Mouse (Mus musculus) heart, embryonic 14.5 days (tissue): Measurements from ENCODE around the gene Pum3. TPM values are rescaled to one million over a fixed set of nuclear protein-coding genes. Genes with fewer than 3 reads are reported as not detected.

Experiments used
- ATAC-seq: fragments of 200-750 bp; cut with Nextera tagmentation; 2 replicates; pipeline ENCODE4 v1.8.0; 2017; ENCODE audit warnings: low read depth, moderate TSS enrichment; ENCODE audit not compliant: insufficient number of reproducible peaks, insufficient read depth, low FRiP score
- H3K27ac ChIP-seq, 2 experiments: fragments of 200-500 bp in 1 of 2; fragments of 300-500 bp in 1 of 2; sonication (generic) in 1 of 2; replicated peaks in 1 of 2; 2 replicates each; pipeline ENCODE4 v1.5.1; 2012 to 2014; ENCODE audit warnings: low read depth in 2 of 2, low read length in 2 of 2, control low read depth in 1 of 2, mild to moderate bottlenecking in 1 of 2, mixed read lengths in 1 of 2; ENCODE audit not compliant: control insufficient read depth in 1 of 2, insufficient read depth in 1 of 2
- H3K27me3 ChIP-seq: fragments of 300-500 bp; sonication (generic); 2 replicates; pipeline ENCODE4 v1.6.1; 2014; ENCODE audit warnings: mild to moderate bottlenecking, low read length, control low read depth; ENCODE audit not compliant: control insufficient read depth, insufficient read depth
- H3K36me3 ChIP-seq: fragments of 300-500 bp; sonication (generic); 2 replicates; pipeline ENCODE4 v1.6.1; 2014; ENCODE audit warnings: mild to moderate bottlenecking, control low read depth, low read length, mixed read lengths; ENCODE audit not compliant: control insufficient read depth, insufficient read depth
- H3K4me1 ChIP-seq, 2 experiments: fragments of 200-500 bp in 1 of 2; fragments of 300-500 bp in 1 of 2; sonication (generic) in 1 of 2; 2 replicates each; pipeline ENCODE4 v1.6.1; 2012 to 2014; ENCODE audit warnings: low read length in 2 of 2, control low read depth in 1 of 2, mixed read lengths in 1 of 2; ENCODE audit not compliant: control insufficient read depth in 2 of 2, insufficient read depth in 2 of 2
- H3K4me2 ChIP-seq: fragments of 300-500 bp; sonication (generic); 2 replicates; pipeline ENCODE4 v1.6.1; 2014; ENCODE audit warnings: mild to moderate bottlenecking, low read length
- H3K4me3 ChIP-seq, 2 experiments: fragments of 200-500 bp in 1 of 2; fragments of 300-500 bp in 1 of 2; sonication (generic) in 1 of 2; 2 replicates each; pipeline ENCODE4 v1.5.1; 2012 to 2014; ENCODE audit warnings: low read length in 2 of 2, mild to moderate bottlenecking in 2 of 2, control low read depth in 1 of 2, low read depth in 1 of 2, moderate library complexity in 1 of 2; ENCODE audit not compliant: control insufficient read depth in 1 of 2, insufficient read depth in 1 of 2
- H3K9ac ChIP-seq: fragments of 300-500 bp; sonication (generic); 2 replicates; pipeline ENCODE4 v1.6.1; 2014; ENCODE audit warnings: mild to moderate bottlenecking, low read length
- H3K9me3 ChIP-seq: fragments of 300-500 bp; sonication (generic); 2 replicates; pipeline ENCODE4 v1.6.1; 2016; ENCODE audit warnings: low read length, control low read depth; ENCODE audit not compliant: control insufficient read depth
- WGBS: fragments of 180-500 bp; shearing (Covaris S2); extraction: QIAGEN DNeasy Blood & Tissue Kit; methylation state at CpG from one replicate; pipeline ENCODE4 v1.1.7; 2014; 5-methylcytosine and 5-hydroxymethylcytosine counted together
- polyA plus RNA-seq: library from polyadenylated mRNA; unstranded; fragments of >200 nt; fragmentation: Nextera tagmentation; extraction: Ambion mirVana; gene quantifications from 2 replicates; pipeline ENCODE4 v1.2.1, GENCODE M21; 2014

Gene Pum3
- polyA plus RNA-seq, 1 experiment from 2014 or later = 42.7 TPM

- 62% methylated on average over 4 of the region's 4 CpGs for WGBS
- Histone ChIP-seq H3K4me3 (no peak overlapping the region), H3K27me3 (peaks cover 5% of the 10 kb centered on the region; the same call in 1 of the 2 replicates), H3K4me1 (peaks cover 6 to 24% of the 10 kb centered on the region in 2 experiments), H3K9ac (no peak overlapping the region), H3K36me3 (peaks cover 44% of the 10 kb centered on the region), H3K4me2 (no peak overlapping the region), H3K27ac (no peak overlapping the region), H3K9me3 (no peaks in the 10 kb centered on the region)
- ATAC-seq = no peak
These were observed 18.9 kb downstream of the Pum3 start for GRCm38 (mm10) chr19:27410751-27411150.

- Histone ChIP-seq H3K36me3 (peaks cover 35% of the 10 kb centered on the region), H3K4me2 (peak overlapping the region; percentile 20; the same call in 1 of the 2 replicates), H3K4me1 (peaks cover 6 to 24% of the 10 kb centered on the region in 2 experiments), H3K27ac (no peak overlapping the region), H3K9ac (no peak overlapping the region), H3K9me3 (no peaks in the 10 kb centered on the region), H3K27me3 (peaks cover 5% of the 10 kb centered on the region; the same call in 1 of the 2 replicates), H3K4me3 (no peak overlapping the region)
- ATAC-seq = no peak
These were observed 19.8 kb downstream of the Pum3 start for GRCm38 (mm10) chr19:27409782-27410181.

GRCm38 (mm10) chr19:27409196-27409595, 20.4 kb downstream of the Pum3 start:
- Histone ChIP-seq H3K36me3 (peaks cover 31% of the 10 kb centered on the region), H3K9ac (no peak overlapping the region), H3K4me3 (no peak overlapping the region), H3K9me3 (no peaks in the 10 kb centered on the region), H3K27me3 (peaks cover 5% of the 10 kb centered on the region; the same call in 1 of the 2 replicates), H3K4me2 (no peak overlapping the region), H3K27ac (no peak overlapping the region), H3K4me1 (peaks cover 6 to 24% of the 10 kb centered on the region in 2 experiments)
- WGBS = 84% methylated on average over 4 of the region's 4 CpGs
- ATAC-seq = no peak

GRCm38 (mm10) chr19:27397797-27398196, 31.8 kb downstream of the Pum3 start:
- Histone ChIP-seq H3K4me2 (no peak overlapping the region), H3K27me3 (no peaks in the 10 kb centered on the region), H3K27ac (no peak overlapping the region), H3K36me3 (peaks cover 65% of the 10 kb centered on the region), H3K4me3 (no peak overlapping the region), H3K9ac (no peak overlapping the region), H3K4me1 (peaks cover 6 to 19% of the 10 kb centered on the region in 2 experiments; a peak in 3 of 4 replicates), H3K9me3 (no peaks in the 10 kb centered on the region)
- no peak for ATAC-seq
- WGBS = 87% methylated on average over 9 of the region's 9 CpGs

- Histone ChIP-seq H3K4me2 (no peak overlapping the region), H3K9ac (no peak overlapping the region), H3K36me3 (peaks cover 69% of the 10 kb centered on the region), H3K4me3 (no peak overlapping the region), H3K4me1 (peaks cover 6 to 19% of the 10 kb centered on the region in 2 experiments; a peak in 3 of 4 replicates), H3K27ac (peak overlapping the region in 1 of 2 experiments; percentile 29; a peak in 3 of 4 replicates), H3K27me3 (no peaks in the 10 kb centered on the region), H3K9me3 (no peaks in the 10 kb centered on the region)
- no peak for ATAC-seq
- WGBS = 69% methylated on average over 5 of the region's 5 CpGs
These were observed 32.4 kb downstream of the Pum3 start for GRCm38 (mm10) chr19:27397223-27397622.

- 53% methylated on average over 2 of the region's 2 CpGs for WGBS
- H3K27ac ChIP-seq = peak overlapping the region; percentile 29 to 44
- no peaks in the 10 kb centered on the region for H3K9me3 ChIP-seq
- no peak; the same call in 1 of the 2 replicates for ATAC-seq
- H3K4me3 ChIP-seq = no peak overlapping the region
- peaks cover 6 to 19% of the 10 kb centered on the region in 2 experiments; a peak in 3 of 4 replicates for H3K4me1 ChIP-seq
- peaks cover 69% of the 10 kb centered on the region for H3K36me3 ChIP-seq
- H3K4me2 ChIP-seq = 0 out of 2 replicates have a peak overlapping the region, but pooled peaks have one; percentile 13
- H3K27me3 ChIP-seq = no peaks in the 10 kb centered on the region
- no peak overlapping the region for H3K9ac ChIP-seq
These were observed 32.9 kb downstream of the Pum3 start for GRCm38 (mm10) chr19:27396719-27397118.

GRCm38 (mm10) chr19:27395936-27396335, 33.7 kb downstream of the Pum3 start:
- H3K27me3 ChIP-seq = no peaks in the 10 kb centered on the region
- peak overlapping the region in 1 of 2 experiments; percentile 44; a peak in 2 of 4 replicates for H3K27ac ChIP-seq
- no peaks in the 10 kb centered on the region for H3K9me3 ChIP-seq
- 0 out of 2 replicates have a peak overlapping the region, but pooled peaks have one; percentile 13 for H3K4me2 ChIP-seq
- H3K9ac ChIP-seq = no peak overlapping the region
- no peak for ATAC-seq
- WGBS = 54% methylated on average over 5 of the region's 5 CpGs
- H3K4me1 ChIP-seq = peaks cover 6 to 19% of the 10 kb centered on the region in 2 experiments; a peak in 3 of 4 replicates
- peaks cover 68% of the 10 kb centered on the region for H3K36me3 ChIP-seq
- H3K4me3 ChIP-seq = no peak overlapping the region

GRCm38 (mm10) chr19:27395481-27395880, 34.1 kb downstream of the Pum3 start:
- Histone ChIP-seq H3K4me2 (no peak overlapping the region), H3K27ac (0 out of 4 replicates have a peak overlapping the region, but pooled peaks of 1 of the 2 experiments have one; percentile 12), H3K27me3 (no peaks in the 10 kb centered on the region), H3K36me3 (peaks cover 70% of the 10 kb centered on the region), H3K9ac (no peak overlapping the region; the same call in 1 of the 2 replicates), H3K9me3 (no peaks in the 10 kb centered on the region), H3K4me1 (peaks cover 6 to 19% of the 10 kb centered on the region in 2 experiments; a peak in 3 of 4 replicates), H3K4me3 (no peak overlapping the region)
- no peak for ATAC-seq
- 85% methylated on average over 8 of the region's 8 CpGs for WGBS
